Mouse (Mus musculus) liver, embryonic 13.5 days (tissue): ENCODE measurements at regions not wholly inside any gene's neighbourhood (a gene's known extent, or its start where the extent isn't known, plus 50 kb on each side); places are given as distances from the start of the nearest gene placed in this dataset.
"Not testable (repeated sequence)": the region's sequence is repeated elsewhere in the genome, so short reads cannot be mapped to it uniquely, and the experiment has no call there.

Experiments
- ATAC-seq: fragments of 200-750 bp; cut with Nextera tagmentation; 2 replicates; pipeline ENCODE4 v1.8.0; 2017; ENCODE audit warnings: low read depth, mild to moderate bottlenecking, moderate number of reproducible peaks, moderate library complexity
- DNase-seq: peaks from one replicate; pipeline ENCODE4 v3.0.0; 2022
- H3K27ac ChIP-seq: fragments of 300-500 bp; sonication (generic); 2 replicates; pipeline ENCODE4 v1.5.1; 2015; ENCODE audit warnings: moderate library complexity, mild to moderate bottlenecking, inconsistent platforms
- H3K27me3 ChIP-seq: fragments of 300-500 bp; sonication (generic); 2 replicates; pipeline ENCODE4 v1.6.1; 2015; ENCODE audit warnings: mild to moderate bottlenecking, inconsistent platforms
- H3K36me3 ChIP-seq: fragments of 300-500 bp; sonication (generic); 2 replicates; pipeline ENCODE4 v1.6.1; 2015; ENCODE audit warnings: mild to moderate bottlenecking, inconsistent platforms
- H3K4me1 ChIP-seq: fragments of 300-500 bp; sonication (generic); replicated peaks from 2 replicates; pipeline ENCODE4 v1.6.1; 2015; ENCODE audit warnings: inconsistent platforms
- H3K4me2 ChIP-seq: fragments of 300-500 bp; sonication (generic); 2 replicates; pipeline ENCODE4 v1.6.1; 2015; ENCODE audit warnings: inconsistent platforms, mild to moderate bottlenecking, moderate library complexity
- H3K4me3 ChIP-seq: fragments of 300-500 bp; sonication (generic); replicated peaks from 2 replicates; pipeline ENCODE4 v1.5.1; 2015; ENCODE audit warnings: mild to moderate bottlenecking, inconsistent platforms
- H3K9ac ChIP-seq: fragments of 300-500 bp; sonication (generic); 2 replicates; pipeline ENCODE4 v1.6.1; 2015; ENCODE audit warnings: mild to moderate bottlenecking, inconsistent platforms
- H3K9me3 ChIP-seq: fragments of 300-500 bp; sonication (generic); replicated peaks from 2 replicates; pipeline ENCODE4 v1.6.1; 2016; ENCODE audit warnings: inconsistent platforms
- WGBS: fragments of 180-500 bp; shearing (Covaris S2); methylation state at CpG from one replicate; pipeline ENCODE4 v1.1.7; 2015; ENCODE audit not compliant: insufficient replicate concordance; 5-methylcytosine and 5-hydroxymethylcytosine counted together

GRCm38 (mm10) chr2:3864872-3865271 is 152.6 kb upstream of the Frmd4a start:
- Histone ChIP-seq H3K27me3 (no peaks in the 10 kb centered on the region), H3K27ac (no peak overlapping the region), H3K4me3 (no peak overlapping the region), H3K9ac (no peak overlapping the region), H3K4me2 (no peak overlapping the region), H3K36me3 (no peaks in the 10 kb centered on the region), H3K9me3 (no peaks in the 10 kb centered on the region), H3K4me1 (no peaks in the 10 kb centered on the region)
- DNase-seq (no peak), ATAC-seq (no peak)
- 60% methylated on average over 10 of the region's 10 CpGs for WGBS

GRCm38 (mm10) chr2:3866736-3867135 is 150.8 kb upstream of the Frmd4a start:
- H3K36me3 ChIP-seq, H3K27me3 ChIP-seq, H3K4me1 ChIP-seq, H3K27ac ChIP-seq, H3K9me3 ChIP-seq, H3K4me2 ChIP-seq, H3K9ac ChIP-seq, H3K4me3 ChIP-seq, ATAC-seq, DNase-seq: not testable (repeated sequence)
- 68% methylated on average over 4 of the region's 4 CpGs for WGBS

- Histone ChIP-seq H3K27me3 (no peaks in the 10 kb centered on the region), H3K36me3 (no peaks in the 10 kb centered on the region), H3K4me1 (no peaks in the 10 kb centered on the region), H3K9ac (no peak overlapping the region), H3K4me2 (no peak overlapping the region), H3K9me3 (no peaks in the 10 kb centered on the region), H3K27ac (no peak overlapping the region), H3K4me3 (no peak overlapping the region)
- DNase-seq: no peak
- whole genome bisulfite sequencing: 31% methylated on average over 1 of the region's 1 CpGs
- no peak for ATAC-seq
Measured at GRCm38 (mm10) chr2:3869701-3870100, 147.8 kb upstream of the Frmd4a start.

GRCm38 (mm10) chr2:3871748-3872147 is 145.8 kb upstream of the Frmd4a start:
- H3K9me3 ChIP-seq: no peaks in the 10 kb centered on the region
- no peak overlapping the region for H3K27ac ChIP-seq
- no peak overlapping the region for H3K4me3 ChIP-seq
- H3K27me3 ChIP-seq: no peaks in the 10 kb centered on the region
- no peaks in the 10 kb centered on the region for H3K4me1 ChIP-seq
- H3K36me3 ChIP-seq: no peaks in the 10 kb centered on the region
- no peak overlapping the region for H3K4me2 ChIP-seq
- 66% methylated on average over 3 of the region's 3 CpGs for WGBS
- H3K9ac ChIP-seq: no peak overlapping the region
- ATAC-seq (no peak), DNase-seq (no peak)

- H3K4me3 ChIP-seq: no peak overlapping the region
- no peak overlapping the region for H3K4me2 ChIP-seq
- DNase-seq (no peak), ATAC-seq (no peak)
- no peaks in the 10 kb centered on the region for H3K4me1 ChIP-seq
- 62% methylated on average over 6 of the region's 6 CpGs for WGBS
- no peaks in the 10 kb centered on the region for H3K27me3 ChIP-seq
- H3K27ac ChIP-seq: no peak overlapping the region
- no peaks in the 10 kb centered on the region for H3K9me3 ChIP-seq
- H3K36me3 ChIP-seq: no peaks in the 10 kb centered on the region
- no peak overlapping the region for H3K9ac ChIP-seq
Measured at GRCm38 (mm10) chr2:3887000-3887399, 130.5 kb upstream of the Frmd4a start.

- H3K4me2 ChIP-seq: no peak overlapping the region
- ATAC-seq: no peak
- H3K27ac ChIP-seq: no peak overlapping the region
- DNase-seq: no peak
- H3K9me3 ChIP-seq: no peaks in the 10 kb centered on the region
- no peak overlapping the region for H3K4me3 ChIP-seq
- 65% methylated on average over 14 of the region's 14 CpGs for WGBS
- H3K9ac ChIP-seq: no peak overlapping the region
- H3K4me1 ChIP-seq: no peaks in the 10 kb centered on the region
- no peaks in the 10 kb centered on the region for H3K27me3 ChIP-seq
- H3K36me3 ChIP-seq: no peaks in the 10 kb centered on the region
Measured at GRCm38 (mm10) chr2:3887845-3888433, 129.6 kb upstream of the Frmd4a start.

- Histone ChIP-seq H3K36me3 (no peaks in the 10 kb centered on the region), H3K4me2 (no peak overlapping the region), H3K9me3 (no peaks in the 10 kb centered on the region), H3K27ac (no peak overlapping the region), H3K4me3 (no peak overlapping the region), H3K4me1 (no peaks in the 10 kb centered on the region), H3K27me3 (no peaks in the 10 kb centered on the region), H3K9ac (no peak overlapping the region)
- DNase-seq (no peak), ATAC-seq (no peak)
- WGBS: 72% methylated on average over 3 of the region's 3 CpGs
Measured at GRCm38 (mm10) chr2:3889381-3889780, 128.1 kb upstream of the Frmd4a start.

- Histone ChIP-seq H3K4me1 (no peaks in the 10 kb centered on the region), H3K9me3 (no peaks in the 10 kb centered on the region), H3K9ac (no peak overlapping the region), H3K4me3 (no peak overlapping the region), H3K27ac (no peak overlapping the region), H3K36me3 (no peaks in the 10 kb centered on the region), H3K4me2 (no peak overlapping the region), H3K27me3 (no peaks in the 10 kb centered on the region)
- DNase-seq: no peak
- 53% methylated on average over 8 of the region's 8 CpGs for WGBS
- ATAC-seq: no peak
Measured at GRCm38 (mm10) chr2:3890462-3890861, 127.1 kb upstream of the Frmd4a start.

- no peaks in the 10 kb centered on the region for H3K27me3 ChIP-seq
- H3K4me1 ChIP-seq: no peaks in the 10 kb centered on the region
- no peaks in the 10 kb centered on the region for H3K36me3 ChIP-seq
- no peak overlapping the region for H3K4me2 ChIP-seq
- ATAC-seq (no peak), DNase-seq (no peak)
- 73% methylated on average over 4 of the region's 4 CpGs for WGBS
- H3K4me3 ChIP-seq: no peak overlapping the region
- no peak overlapping the region for H3K27ac ChIP-seq
- H3K9ac ChIP-seq: no peak overlapping the region
- H3K9me3 ChIP-seq: no peaks in the 10 kb centered on the region
Measured at GRCm38 (mm10) chr2:3907026-3907425, 110.5 kb upstream of the Frmd4a start.

- Histone ChIP-seq H3K27ac (no peak overlapping the region), H3K9me3 (no peaks in the 10 kb centered on the region), H3K27me3 (no peaks in the 10 kb centered on the region), H3K4me3 (no peak overlapping the region), H3K36me3 (no peaks in the 10 kb centered on the region), H3K4me2 (no peak overlapping the region), H3K9ac (no peak overlapping the region), H3K4me1 (no peaks in the 10 kb centered on the region)
- DNase-seq: no peak
- no peak for ATAC-seq
- 75% methylated on average over 3 of the region's 3 CpGs for WGBS
Measured at GRCm38 (mm10) chr2:3908192-3908591, 109.3 kb upstream of the Frmd4a start.

- no peak for ATAC-seq
- Histone ChIP-seq H3K4me1 (no peaks in the 10 kb centered on the region), H3K27ac (no peak overlapping the region), H3K9ac (no peak overlapping the region), H3K9me3 (no peaks in the 10 kb centered on the region), H3K36me3 (no peaks in the 10 kb centered on the region), H3K4me3 (no peak overlapping the region), H3K27me3 (no peaks in the 10 kb centered on the region), H3K4me2 (no peak overlapping the region)
- no peak for DNase-seq
- WGBS: 56% methylated on average over 9 of the region's 9 CpGs
Measured at GRCm38 (mm10) chr2:3910086-3910891, 107.2 kb upstream of the Frmd4a start.

GRCm38 (mm10) chr2:3915141-3915540 is 102.4 kb upstream of the Frmd4a start:
- Histone ChIP-seq H3K27me3 (no peaks in the 10 kb centered on the region), H3K9ac (no peak overlapping the region), H3K27ac (no peak overlapping the region), H3K4me3 (no peak overlapping the region), H3K4me1 (no peaks in the 10 kb centered on the region), H3K9me3 (no peaks in the 10 kb centered on the region), H3K36me3 (no peaks in the 10 kb centered on the region), H3K4me2 (no peak overlapping the region)
- DNase-seq (no peak), ATAC-seq (no peak)
- WGBS: 66% methylated on average over 7 of the region's 7 CpGs
